Mouse (Mus musculus) adrenal gland, adult 8-10 months (tissue): ENCODE measurements around the gene Inpp1. TPM values are rescaled to one million over a fixed set of nuclear protein-coding genes. Genes with fewer than 3 reads are reported as not detected.
A peak's percentile ranks its signal among the peaks of the same experiment; 100 is the strongest.

ENCODE experiments used
- DNase-seq: peaks from one replicate; pipeline ENCODE4 v3.0.0; 2022
- total RNA-seq, 4 experiments: library from RNA; stranded (reverse); gene quantifications; 2 replicates each; pipeline ENCODE4 v1.2.4; 2022

Gene Inpp1
- total RNA-seq, 4 experiments from 2014 or later, result 17.1 to 24.0 (median 21.0) TPM

DNA sequence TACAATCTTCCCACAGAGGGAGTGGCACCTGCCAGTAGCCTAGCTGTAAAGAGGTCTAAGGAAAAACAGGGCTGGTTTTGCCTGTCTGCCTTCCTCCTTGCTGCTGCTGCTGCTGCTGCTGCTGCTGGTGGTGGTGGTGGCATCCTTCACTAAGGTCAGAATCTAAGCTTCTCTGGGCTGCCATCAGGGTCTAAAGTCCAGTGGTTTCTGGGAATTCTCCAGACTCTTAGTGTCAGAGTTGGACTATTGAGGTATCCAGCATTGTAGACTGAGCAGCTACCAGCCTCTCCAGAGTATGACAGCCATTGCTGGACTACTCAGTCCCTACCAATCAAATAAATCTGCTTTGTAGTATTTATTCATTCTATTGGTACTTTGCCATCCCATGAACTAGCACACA, 24.8 kb downstream of the Inpp1 start:
- no peak for DNase-seq

DNA sequence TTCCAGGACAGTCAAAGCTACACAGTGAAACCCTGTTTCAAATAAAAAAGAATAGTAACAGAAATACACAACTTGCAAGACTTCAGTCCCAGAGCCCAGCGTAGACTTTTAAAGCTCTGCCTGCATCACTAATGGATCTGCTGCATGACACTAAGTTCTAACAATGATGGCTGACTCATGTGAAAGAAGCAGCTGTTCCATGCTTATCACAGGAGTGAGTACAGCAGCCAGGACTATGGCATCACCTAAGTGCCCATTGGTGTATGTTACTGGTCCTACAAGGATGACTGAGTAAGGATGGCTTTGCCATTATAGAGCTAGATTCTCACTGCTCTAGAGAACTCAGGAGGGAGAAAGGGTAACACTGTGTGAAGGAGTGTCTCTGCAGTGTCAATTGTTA, 30.2 kb downstream of the Inpp1 start:
- no peak for DNase-seq

DNA sequence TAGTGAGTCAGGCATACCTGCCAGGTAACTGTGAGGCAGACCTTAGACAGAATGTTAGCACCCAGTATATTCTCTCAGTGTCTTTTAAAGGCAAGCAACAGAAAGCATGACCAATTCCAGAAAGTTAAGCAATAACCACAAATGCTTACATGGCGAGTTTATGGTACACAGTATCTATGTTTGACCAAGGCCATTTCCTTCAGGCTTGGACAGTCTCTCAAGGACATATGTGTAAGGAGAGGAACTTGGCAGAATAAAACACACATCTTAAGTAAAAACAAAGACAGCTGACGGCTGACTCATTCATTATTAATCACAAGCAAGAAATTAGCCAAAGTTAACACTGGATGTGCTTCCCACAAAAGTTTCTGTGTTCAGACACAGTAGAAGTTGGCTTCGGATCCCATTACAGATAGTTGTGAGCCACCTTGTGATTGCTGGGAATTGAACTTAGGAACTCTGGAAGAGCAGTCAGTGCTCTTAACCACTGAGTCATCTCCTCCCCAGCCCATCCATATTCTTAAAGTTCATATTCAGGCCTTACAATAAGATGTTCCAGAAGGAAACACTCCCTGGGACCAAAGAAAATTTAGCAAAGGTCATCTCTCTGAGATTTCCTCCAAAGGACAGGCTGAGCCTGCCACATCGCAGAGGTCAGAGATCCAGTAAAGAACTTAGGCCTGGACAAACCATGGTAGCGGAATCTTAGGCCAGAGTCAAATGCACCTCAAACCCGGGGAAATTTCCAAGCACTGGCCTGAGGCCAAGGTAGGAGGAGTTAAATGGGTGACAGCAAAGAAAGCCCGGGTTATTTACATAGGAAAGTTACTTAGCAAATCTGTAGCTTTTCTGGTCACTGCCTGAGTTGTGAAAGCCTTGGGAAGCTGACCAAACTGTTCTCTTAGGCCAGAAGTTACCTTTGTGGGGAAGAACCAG, 52.0 kb downstream of the Inpp1 start:
- peak; percentile 19 for DNase-seq

DNA sequence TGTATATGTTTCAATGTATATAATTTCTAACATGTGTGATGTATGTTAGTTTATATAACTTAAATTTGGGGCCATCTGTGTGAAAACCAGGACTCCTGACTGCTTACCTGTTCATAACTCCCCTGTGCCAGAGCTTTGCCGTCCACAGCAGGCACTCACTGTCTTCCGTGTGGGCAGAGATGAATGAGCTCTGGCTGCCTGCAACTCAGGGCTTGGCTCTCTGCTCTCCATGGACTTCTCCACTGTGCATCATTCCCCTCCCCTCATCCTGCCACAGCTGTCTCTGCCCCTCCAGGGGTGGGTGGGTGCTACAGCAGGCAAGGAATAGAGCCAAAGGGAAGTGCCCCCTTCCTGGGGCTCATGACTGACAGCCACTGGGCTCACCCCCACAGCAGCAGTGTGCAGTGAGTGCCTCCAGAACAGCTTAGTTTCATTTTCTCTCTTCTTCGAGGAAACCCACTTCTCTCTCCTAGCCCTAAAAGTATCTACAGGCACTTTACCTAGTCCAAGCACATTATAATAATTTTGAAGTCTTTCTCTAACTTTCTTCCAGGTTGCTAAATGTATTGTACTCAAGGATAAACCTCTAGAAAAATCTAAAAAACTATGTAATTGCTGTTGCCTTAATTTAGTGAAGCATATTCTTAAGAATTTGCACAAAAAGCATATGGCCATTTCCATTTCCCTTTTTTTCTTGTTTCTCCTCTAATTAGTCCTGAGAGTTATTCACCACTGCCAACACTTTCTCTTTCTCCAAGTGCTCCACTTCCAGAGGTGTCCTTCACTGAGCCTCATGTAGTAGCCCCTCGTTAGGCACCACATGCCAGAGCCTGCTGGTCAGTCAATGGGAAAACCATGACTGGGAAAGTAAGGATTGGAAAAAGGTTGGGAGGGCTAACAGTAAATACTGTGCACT, 53.3 kb downstream of the Inpp1 start:
- DNase-seq, result no peak

DNA sequence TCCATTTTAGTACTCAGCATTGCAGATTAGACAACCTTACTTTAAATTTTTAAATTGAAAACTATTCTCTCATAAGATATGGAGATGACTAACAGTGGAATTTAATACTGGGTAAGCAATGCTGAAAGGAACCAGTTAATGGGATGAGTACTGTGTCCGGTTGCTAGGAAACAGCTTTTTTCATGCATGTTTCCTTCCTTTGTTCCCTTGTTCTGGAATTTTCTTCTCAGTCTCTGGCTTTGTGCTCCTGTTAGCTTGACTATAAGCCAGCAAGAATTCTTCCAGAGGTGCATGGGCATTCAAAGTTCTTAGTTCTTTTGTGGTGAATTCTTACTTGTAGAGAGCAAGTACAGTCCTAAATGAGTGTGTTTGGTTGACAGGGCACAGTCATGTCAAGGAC, 59.3 kb downstream of the Inpp1 start:
- DNase-seq, result no peak

DNA sequence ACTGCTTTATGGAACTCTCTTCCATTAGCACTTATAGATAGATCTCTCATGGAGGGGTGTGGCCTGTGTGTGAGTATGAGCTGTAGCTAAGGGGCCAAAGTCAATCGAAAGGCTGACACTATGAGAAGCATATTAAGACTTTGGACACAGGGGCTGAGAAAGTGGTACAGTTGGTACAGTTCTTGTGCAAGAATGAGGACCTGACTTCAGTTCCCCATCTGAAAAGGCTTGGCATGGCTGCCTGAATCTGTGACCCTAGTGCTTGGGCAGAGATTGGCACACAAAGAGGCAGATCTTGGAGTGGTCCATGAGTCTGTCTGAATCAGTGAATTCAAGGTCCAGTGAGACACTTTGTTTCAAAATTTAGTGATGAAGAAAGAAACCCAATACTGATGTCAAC, 63.2 kb downstream of the Inpp1 start:
- no peak for DNase-seq

DNA sequence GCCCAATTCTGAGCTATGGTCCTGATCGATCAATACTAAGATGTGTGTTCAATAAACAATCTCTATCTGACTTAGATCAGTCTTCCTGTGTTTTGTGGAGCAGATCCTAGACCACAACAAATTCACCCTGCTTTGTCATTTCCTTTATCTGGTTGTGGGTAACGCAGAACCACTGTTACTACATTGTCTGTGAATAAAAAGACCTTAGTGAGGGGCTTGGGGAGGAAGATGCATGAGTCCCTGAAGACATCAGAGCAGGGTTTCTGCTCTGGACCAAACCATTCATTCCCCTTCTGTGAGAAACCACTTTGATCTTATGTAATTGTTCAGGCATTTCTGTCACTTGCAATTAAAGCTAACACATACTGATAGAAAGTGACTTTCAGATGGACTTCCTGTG, 63.7 kb downstream of the Inpp1 start:
- DNase-seq, result no peak

DNA sequence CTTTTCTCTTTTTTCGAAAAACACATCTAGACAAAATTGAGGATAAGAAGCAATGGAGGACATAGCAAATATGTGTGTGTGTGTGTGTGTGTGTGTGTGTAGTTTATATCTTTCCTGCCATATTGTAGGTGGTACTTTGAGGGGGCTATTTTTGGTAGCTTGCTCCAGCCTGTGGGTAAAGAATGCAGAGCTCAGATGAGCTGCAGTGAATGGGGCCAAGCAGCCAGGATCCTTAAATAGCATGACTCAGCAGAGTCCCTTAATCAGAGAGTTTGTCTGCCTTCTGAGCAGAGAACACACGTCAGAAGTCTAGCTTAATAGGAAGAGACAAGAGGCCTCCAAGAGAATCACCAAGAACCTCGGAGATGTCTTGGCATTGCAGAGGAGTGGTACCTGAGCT, 64.8 kb downstream of the Inpp1 start:
- no peak for DNase-seq

DNA sequence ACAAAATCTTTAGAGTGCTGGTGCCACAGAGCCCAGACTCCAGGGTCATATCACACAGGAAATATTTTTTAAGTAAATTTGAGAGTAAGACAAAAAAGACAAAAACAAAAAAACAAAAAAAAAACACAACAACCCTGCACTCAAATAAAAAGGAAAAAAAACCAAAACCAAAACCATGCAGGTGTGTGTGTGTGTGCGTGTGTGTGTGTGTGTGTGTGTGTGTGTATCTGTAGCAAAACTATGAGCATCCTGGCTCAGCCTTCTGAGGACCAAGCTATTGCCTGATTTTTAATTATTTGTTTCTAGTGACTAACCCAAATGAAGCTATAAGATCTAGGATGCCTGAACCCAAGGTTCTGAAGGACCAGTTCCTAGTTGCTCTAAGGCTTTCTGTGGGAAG, 65.9 kb downstream of the Inpp1 start:
- no peak for DNase-seq

DNA sequence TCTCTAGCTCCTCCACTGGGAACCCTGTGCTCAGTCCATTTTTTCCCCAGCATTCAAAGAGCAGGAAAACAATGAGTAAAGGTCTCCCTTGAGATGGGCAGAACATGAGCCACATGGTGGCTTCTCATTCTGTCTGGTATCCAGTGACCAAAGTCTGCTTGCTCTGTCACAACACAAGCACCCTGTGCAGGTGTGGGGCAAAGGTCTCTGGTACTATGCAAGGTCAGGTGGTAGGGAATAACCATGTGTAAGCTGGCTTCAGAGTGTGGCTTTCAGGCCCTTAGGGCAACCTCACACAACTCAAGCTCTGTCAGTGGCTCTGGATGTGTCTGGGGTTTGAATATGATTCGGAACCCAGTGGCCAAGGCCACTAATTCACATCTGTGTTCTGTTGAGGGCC, 67.5 kb downstream of the Inpp1 start:
- no peak for DNase-seq

DNA sequence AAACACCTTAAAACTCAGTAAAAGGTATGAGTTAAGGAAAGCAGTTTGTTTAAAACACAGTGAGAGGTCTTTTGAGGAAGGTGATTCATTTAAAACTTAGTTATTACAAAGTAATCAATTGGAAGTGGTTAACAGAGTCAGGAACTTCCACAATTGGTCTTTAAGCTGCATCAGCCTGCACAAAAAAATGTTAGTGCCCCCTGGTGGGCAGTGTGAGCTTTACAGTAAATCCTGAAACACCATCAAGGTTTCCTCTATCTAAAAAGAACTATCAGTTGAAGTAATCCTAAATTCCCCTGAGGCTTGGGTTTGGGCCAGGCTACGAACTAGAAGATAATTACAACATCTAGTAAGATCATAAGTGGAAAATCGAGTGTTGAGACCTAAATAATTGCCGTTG, 69.2 kb downstream of the Inpp1 start:
- peak; percentile 22 for DNase-seq

DNA sequence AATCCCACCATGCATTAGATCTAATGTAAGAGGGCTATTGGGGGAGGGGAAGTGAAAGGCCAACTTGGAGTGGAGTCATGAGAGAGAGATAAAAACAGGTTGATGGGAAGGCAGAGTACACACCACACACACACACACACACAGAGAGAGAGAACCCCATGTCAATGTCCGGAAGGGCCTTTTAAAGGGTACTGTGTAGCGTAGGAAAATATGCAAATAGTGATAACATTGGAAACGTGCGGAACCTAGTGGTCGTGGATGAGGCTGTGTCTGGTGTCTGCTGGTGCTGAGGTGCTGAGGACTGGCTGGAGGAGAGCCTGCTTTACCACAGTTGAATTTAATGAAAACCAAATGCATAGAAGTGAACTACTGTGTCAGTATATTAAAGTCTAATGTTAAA, 74.9 kb downstream of the Inpp1 start:
- DNase-seq, result no peak

Other genes with a start within 250 kb of the Inpp1 start
- 1 to 10 TPM; 3.2 to 5.9 (median 4.9) TPM for gene Nemp2, start 187.0 kb downstream of the Inpp1 start, total RNA-seq
- 10 to 100 TPM; 20.3 to 26.7 (median 23.4) TPM for gene Mfsd6, start 90.2 kb downstream of the Inpp1 start, total RNA-seq
- gene Hibch, start 27.2 kb upstream of the Inpp1 start, total RNA-seq, result 10 to 100 TPM; 60.7 to 75.4 (median 64.0) TPM
- gene 1700019D03Rik, start 202.5 kb upstream of the Inpp1 start, total RNA-seq, result 1 to 10 TPM in 3 of 4 experiments, under 1 TPM in 1; 0.84 to 2.1 (median 1.2) TPM
- under 1 TPM in 1 of 4 experiments, not detected in 3; 0.11 TPM for gene Mstn, start 244.0 kb upstream of the Inpp1 start, total RNA-seq